8 mouse cellular contexts compared by ENCODE assay signal in the genomic region with DNA sequence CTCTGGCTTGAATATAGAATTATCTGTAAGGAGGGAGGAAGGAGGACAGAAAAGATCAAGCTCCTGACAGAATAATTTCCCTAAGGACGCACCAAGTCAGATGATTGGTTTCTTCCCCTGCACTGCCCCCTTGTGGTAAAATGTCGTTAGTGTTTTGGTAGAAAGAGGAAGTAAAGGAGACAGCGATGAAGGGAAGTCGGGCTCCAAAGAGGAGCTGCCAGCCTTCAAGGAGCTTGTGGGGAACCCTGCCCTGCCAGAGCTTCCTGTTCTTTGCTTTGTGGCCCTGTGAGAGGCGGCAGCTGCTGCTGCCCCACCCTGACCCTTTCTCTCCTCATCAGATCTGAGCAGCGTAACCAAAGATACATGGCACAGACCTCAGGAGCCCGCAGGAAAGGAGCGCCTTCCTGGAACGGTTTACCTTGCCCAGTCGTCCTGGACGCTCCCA. TPM values are rescaled to one million over a fixed set of nuclear protein-coding genes. Genes with fewer than 3 reads are reported as not detected.
DNase-seq lines count a peak whose midpoint lies in the region; ATAC-seq lines count a peak whose summit lies in the region.

No protein-coding gene starts in this region.

- peak overlapping the region; percentile 32 for H3K4me3 ChIP-seq in hindbrain, embryonic 11.5 days (ENCODE audit: low read depth, low read length)

- H3K4me2 ChIP-seq in hindbrain, embryonic 11.5 days (replicated peaks; ENCODE audit: low read depth, low read length) = peak overlapping the region; percentile 71

- H3K9me3 ChIP-seq in hindbrain, embryonic 11.5 days (ENCODE audit: control insufficient read depth, low read length) = no peaks in the 10 kb centered on the region

- H3K27ac ChIP-seq in hindbrain, embryonic 11.5 days (ENCODE audit: low read depth, low read length) = no peak overlapping the region

- peak; percentile 66 for ATAC-seq in hindbrain, embryonic 11.5 days (ENCODE audit: low FRiP score)

- DNase-seq in Muller cell, postnatal 12 days (ENCODE audit: inconsistent ontology term) = peak; percentile 87
- DNase-seq in cerebellum, adult 9-11 months = peak; percentile 51
- peak; percentile 44 to 95 for DNase-seq in frontal cortex, adult 2 months (ENCODE audit: extremely low spot score in 1 of 2, low spot score in 1 of 2)
- peak; percentile 93 for DNase-seq in hindbrain, embryonic 11.5 days (ENCODE audit: low spot score)
- peak; percentile 85 to 89 for DNase-seq in layer of hippocampus, postnatal 10 days (ENCODE audit: low spot score in 2 of 2)
- peak; percentile 91 for DNase-seq in lung, postnatal 10 days
- peak; percentile 53 for DNase-seq in ovary, postnatal 36 days (ENCODE audit: low spot score)
- DNase-seq in thymus, postnatal 25 days = peak; percentile 82

- WGBS in hindbrain, embryonic 11.5 days = under 1% methylated on average over 11 of the region's 11 CpGs

- H3K27me3 ChIP-seq in hindbrain, embryonic 11.5 days (ENCODE audit: control insufficient read depth, insufficient read depth, low read length) = no peaks in the 10 kb centered on the region

- no peaks in the 10 kb centered on the region for H3K36me3 ChIP-seq in hindbrain, embryonic 11.5 days (ENCODE audit: control insufficient read depth, insufficient read depth, low read length)

- peak overlapping the region; percentile 52 for H3K9ac ChIP-seq in hindbrain, embryonic 11.5 days (ENCODE audit: low read depth, low read length)

- no peaks in the 10 kb centered on the region for H3K4me1 ChIP-seq in hindbrain, embryonic 11.5 days (replicated peaks; ENCODE audit: control insufficient read depth, insufficient read depth, low read length)

RNA-seq across cellular contexts. Expression of a gene that starts 28.4 kb away (rescaled TPM):
- polyA plus RNA-seq in frontal cortex, adult 2 months (2012; rRNA removed) = 0.02 TPM in 1 of 2 replicates, not detected in the other
- polyA plus RNA-seq in hindbrain, embryonic 11.5 days (2014; fragmentation: Nextera tagmentation; extraction: Ambion mirVana) = not detected in 2 replicates
- under 1 TPM in 1 of 2 experiments, not detected in 1; 0.18 TPM for total RNA-seq in layer of hippocampus, postnatal 10 days (2021)
